Mouse (Mus musculus): ENCODE data around the gene Klf7. TPM values are rescaled to one million over a fixed set of nuclear protein-coding genes. Genes with fewer than 3 reads are reported as not detected.

Gene Klf7
- polyA plus RNA-seq, 1 experiment = 11.8 TPM

GRCm38 (mm10) chr1:64055210-64055609, 66.9 kb downstream of the Klf7 start:
- Histone ChIP-seq H3K27ac (ENCODE audit: insufficient read depth, low read depth, low read length) (no peak overlapping the region), H3K4me1 (ENCODE audit: control insufficient read depth, insufficient read depth, low read length) (peaks cover 22% of the 10 kb centered on the region), H3K4me3 (ENCODE audit: insufficient read depth, low read length) (no peak overlapping the region)
- no peak for TF ChIP-seq CTCF (IDR thresholded peaks at IDR 0.05; ENCODE audit: low read depth, low read length)
- TF ChIP-seq POLR2A (IDR thresholded peaks at IDR 0.05; ENCODE audit: borderline replicate concordance, low read depth, low read length) = no peak

- H3K27ac ChIP-seq (ENCODE audit: insufficient read depth, low read depth, low read length) = no peak overlapping the region
- no peak overlapping the region for H3K4me3 ChIP-seq (ENCODE audit: insufficient read depth, low read length)
- peaks cover 22% of the 10 kb centered on the region for H3K4me1 ChIP-seq (ENCODE audit: control insufficient read depth, insufficient read depth, low read length)
Observed at GRCm38 (mm10) chr1:64052069-64052750, 69.9 kb downstream of the Klf7 start.

GRCm38 (mm10) chr1:64048567-64048966, 73.5 kb downstream of the Klf7 start:
- TF ChIP-seq POLR2A (IDR thresholded peaks at IDR 0.05; ENCODE audit: borderline replicate concordance, low read depth, low read length) = no peak
- TF ChIP-seq CTCF (IDR thresholded peaks at IDR 0.05; ENCODE audit: low read depth, low read length) = no peak
- peaks cover 12% of the 10 kb centered on the region for H3K4me1 ChIP-seq (ENCODE audit: control insufficient read depth, insufficient read depth, low read length)
- no peak overlapping the region for H3K4me3 ChIP-seq (ENCODE audit: insufficient read depth, low read length)
- H3K27ac ChIP-seq (ENCODE audit: insufficient read depth, low read depth, low read length) = no peak overlapping the region

More at GRCm38 (mm10) chr1:64052069-64052750, 69.9 kb downstream of the Klf7 start:
- TF ChIP-seq CTCF (IDR thresholded peaks at IDR 0.05; ENCODE audit: low read depth, low read length) = no peak
- no peak for TF ChIP-seq POLR2A (IDR thresholded peaks at IDR 0.05; ENCODE audit: borderline replicate concordance, low read depth, low read length)

- H3K4me1 ChIP-seq (ENCODE audit: control insufficient read depth, insufficient read depth, low read length) = peaks cover 6% of the 10 kb centered on the region
- no peak for TF ChIP-seq POLR2A (IDR thresholded peaks at IDR 0.05; ENCODE audit: borderline replicate concordance, low read depth, low read length)
- TF ChIP-seq CTCF (IDR thresholded peaks at IDR 0.05; ENCODE audit: low read depth, low read length) = no peak
- no peak overlapping the region for H3K4me3 ChIP-seq (ENCODE audit: insufficient read depth, low read length)
- no peak overlapping the region for H3K27ac ChIP-seq (ENCODE audit: insufficient read depth, low read depth, low read length)
Observed at GRCm38 (mm10) chr1:64046802-64047156, 75.3 kb downstream of the Klf7 start.

GRCm38 (mm10) chr1:64046087-64046801, 75.8 kb downstream of the Klf7 start:
- Histone ChIP-seq H3K4me1 (ENCODE audit: control insufficient read depth, insufficient read depth, low read length) (peaks cover under 1% of the 10 kb centered on the region), H3K27ac (ENCODE audit: insufficient read depth, low read depth, low read length) (no peak overlapping the region), H3K4me3 (ENCODE audit: insufficient read depth, low read length) (no peak overlapping the region)
- TF ChIP-seq POLR2A (IDR thresholded peaks at IDR 0.05; ENCODE audit: borderline replicate concordance, low read depth, low read length) (no peak), CTCF (IDR thresholded peaks at IDR 0.05; ENCODE audit: low read depth, low read length) (no peak)

- Histone ChIP-seq H3K4me1 (ENCODE audit: control insufficient read depth, insufficient read depth, low read length) (no peaks in the 10 kb centered on the region), H3K27ac (ENCODE audit: insufficient read depth, low read depth, low read length) (no peak overlapping the region), H3K4me3 (ENCODE audit: insufficient read depth, low read length) (no peak overlapping the region)
- TF ChIP-seq CTCF (IDR thresholded peaks at IDR 0.05; ENCODE audit: low read depth, low read length) (no peak), POLR2A (IDR thresholded peaks at IDR 0.05; ENCODE audit: borderline replicate concordance, low read depth, low read length) (no peak)
Observed at GRCm38 (mm10) chr1:64044577-64044976, 77.5 kb downstream of the Klf7 start.

GRCm38 (mm10) chr1:64040831-64041383, 81.2 kb downstream of the Klf7 start:
- H3K27ac ChIP-seq (ENCODE audit: insufficient read depth, low read depth, low read length) = no peak overlapping the region
- H3K4me3 ChIP-seq (ENCODE audit: insufficient read depth, low read length) = no peak overlapping the region
- no peak for TF ChIP-seq CTCF (IDR thresholded peaks at IDR 0.05; ENCODE audit: low read depth, low read length)
- no peak for TF ChIP-seq POLR2A (IDR thresholded peaks at IDR 0.05; ENCODE audit: borderline replicate concordance, low read depth, low read length)
- H3K4me1 ChIP-seq (ENCODE audit: control insufficient read depth, insufficient read depth, low read length) = peaks cover 19% of the 10 kb centered on the region

- TF ChIP-seq POLR2A (IDR thresholded peaks at IDR 0.05; ENCODE audit: borderline replicate concordance, low read depth, low read length) (no peak), CTCF (IDR thresholded peaks at IDR 0.05; ENCODE audit: low read depth, low read length) (no peak)
- H3K4me1 ChIP-seq (ENCODE audit: control insufficient read depth, insufficient read depth, low read length) = peaks cover 24% of the 10 kb centered on the region
- H3K27ac ChIP-seq (ENCODE audit: insufficient read depth, low read depth, low read length) = no peak overlapping the region
- no peak overlapping the region for H3K4me3 ChIP-seq (ENCODE audit: insufficient read depth, low read length)
Observed at GRCm38 (mm10) chr1:64040061-64040686, 81.9 kb downstream of the Klf7 start.

GRCm38 (mm10) chr1:64038343-64038742, 83.7 kb downstream of the Klf7 start:
- H3K4me3 ChIP-seq (ENCODE audit: insufficient read depth, low read length) = no peak overlapping the region
- no peak for TF ChIP-seq CTCF (IDR thresholded peaks at IDR 0.05; ENCODE audit: low read depth, low read length)
- peaks cover 24% of the 10 kb centered on the region for H3K4me1 ChIP-seq (ENCODE audit: control insufficient read depth, insufficient read depth, low read length)
- H3K27ac ChIP-seq (ENCODE audit: insufficient read depth, low read depth, low read length) = no peak overlapping the region

- Histone ChIP-seq H3K4me3 (ENCODE audit: insufficient read depth, low read length) (no peak overlapping the region), H3K27ac (ENCODE audit: insufficient read depth, low read depth, low read length) (no peak overlapping the region), H3K4me1 (ENCODE audit: control insufficient read depth, insufficient read depth, low read length) (peaks cover 24% of the 10 kb centered on the region)
- no peak for TF ChIP-seq CTCF (IDR thresholded peaks at IDR 0.05; ENCODE audit: low read depth, low read length)
- no peak for TF ChIP-seq POLR2A (IDR thresholded peaks at IDR 0.05; ENCODE audit: borderline replicate concordance, low read depth, low read length)
Observed at GRCm38 (mm10) chr1:64037800-64038199, 84.3 kb downstream of the Klf7 start.

All from bone marrow macrophage, adult 2 months (primary cell).